Mouse (Mus musculus) midbrain, embryonic 14.5 days (tissue): ENCODE data around the gene Map3k12. TPM values are rescaled to one million over a fixed set of nuclear protein-coding genes. Genes with fewer than 3 reads are reported as not detected.
A peak's percentile ranks its signal among the peaks of the same experiment; 100 is the strongest.

ENCODE experiments used
- ATAC-seq: fragments of 200-750 bp; cut with Nextera tagmentation; 2 replicates; pipeline ENCODE4 v1.8.0; 2017; ENCODE audit warnings: moderate number of reproducible peaks, moderate library complexity; ENCODE audit not compliant: low FRiP score, low TSS enrichment
- DNase-seq: peaks from one replicate; pipeline ENCODE4 v3.0.0-alpha.2; 2015
- H3K27ac ChIP-seq: fragments of 300-500 bp; sonication (generic); replicated peaks from 2 replicates; pipeline ENCODE4 v1.5.1; 2014; ENCODE audit warnings: mild to moderate bottlenecking, low read depth, low read length, moderate library complexity
- H3K27me3 ChIP-seq: fragments of 300-500 bp; sonication (generic); 2 replicates; pipeline ENCODE4 v1.6.1; 2014; ENCODE audit warnings: low read length, control low read depth, mixed read lengths; ENCODE audit not compliant: control insufficient read depth, insufficient read depth
- H3K36me3 ChIP-seq: fragments of 300-500 bp; sonication (generic); 2 replicates; pipeline ENCODE4 v1.6.1; 2014; ENCODE audit warnings: low read length, control low read depth; ENCODE audit not compliant: control insufficient read depth, insufficient read depth
- H3K4me1 ChIP-seq: fragments of 300-500 bp; sonication (generic); 2 replicates; pipeline ENCODE4 v1.6.1; 2014; ENCODE audit warnings: mild to moderate bottlenecking, antibody characterized with exemption, low read length, control low read depth; ENCODE audit not compliant: control insufficient read depth, insufficient read depth
- H3K4me2 ChIP-seq: fragments of 300-500 bp; sonication (generic); 2 replicates; pipeline ENCODE4 v1.6.1; 2014; ENCODE audit warnings: mild to moderate bottlenecking, low read length, moderate library complexity
- H3K4me3 ChIP-seq: fragments of 300-500 bp; sonication (generic); replicated peaks from 2 replicates; pipeline ENCODE4 v1.5.1; 2014; ENCODE audit warnings: low read depth, low read length
- H3K9ac ChIP-seq: fragments of 300-500 bp; sonication (generic); replicated peaks from 2 replicates; pipeline ENCODE4 v1.6.1; 2014; ENCODE audit warnings: mild to moderate bottlenecking, low read length, moderate library complexity
- H3K9me3 ChIP-seq: fragments of 300-500 bp; sonication (generic); 2 replicates; pipeline ENCODE4 v1.6.1; 2016; ENCODE audit warnings: low read length, control low read depth, mixed read lengths; ENCODE audit not compliant: control insufficient read depth
- WGBS: fragments of 180-500 bp; shearing (Covaris S2); extraction: QIAGEN DNeasy Blood & Tissue Kit; methylation state at CpG from one replicate; pipeline ENCODE4 v1.1.7; 2014; 5-methylcytosine and 5-hydroxymethylcytosine counted together
- polyA plus RNA-seq: library from polyadenylated mRNA; unstranded; fragments of >200 nt; fragmentation: Nextera tagmentation; extraction: Ambion mirVana; gene quantifications from 2 replicates; pipeline ENCODE4 v1.2.1, GENCODE M21; 2014

Map3k12 gene
- polyA plus RNA-seq, 1 experiment from 2014 or later: 44.2 TPM

DNA sequence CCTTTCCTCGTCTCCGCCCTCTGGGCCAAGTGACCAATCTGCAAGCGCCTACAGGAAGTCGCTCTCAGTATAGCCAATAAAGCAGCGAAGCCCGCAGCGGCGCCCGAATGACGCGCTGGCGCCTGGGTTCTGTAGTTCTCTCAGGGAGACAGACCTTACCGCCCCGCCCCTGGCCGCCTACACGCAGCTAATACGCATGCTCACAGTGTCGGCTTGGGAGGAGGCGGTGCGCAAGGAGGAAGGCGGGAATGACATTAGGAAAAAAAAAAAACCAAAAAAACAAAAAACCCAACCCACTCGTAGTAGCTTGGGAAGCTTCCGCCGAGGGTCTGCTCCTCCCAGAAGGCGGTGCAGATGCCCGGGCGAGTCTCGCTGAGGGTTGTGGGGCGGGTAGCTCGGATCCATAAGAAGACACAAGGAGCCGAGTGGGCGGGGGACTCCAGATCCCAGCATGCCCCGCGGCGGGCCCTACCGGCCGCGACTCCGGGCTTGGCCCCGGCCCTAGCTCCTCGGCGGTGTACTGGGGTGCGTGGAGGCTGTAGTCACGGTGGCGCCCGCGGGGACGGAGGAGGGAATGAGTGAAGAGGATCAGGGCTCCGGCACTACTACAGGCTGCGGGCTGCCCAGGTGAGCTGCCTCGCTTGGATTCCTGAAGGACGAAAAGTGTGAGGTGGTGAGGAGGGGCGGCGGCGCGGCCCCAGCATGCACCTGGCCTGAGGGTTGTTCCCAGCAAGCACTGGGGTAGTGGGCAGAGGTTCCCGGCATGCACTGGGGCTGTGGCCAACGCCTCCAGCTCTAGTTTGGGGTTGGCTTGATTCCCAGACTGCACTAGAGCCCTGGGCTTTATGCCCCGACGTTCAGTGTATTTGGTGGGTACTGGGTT is 1.4 kb upstream of the Map3k12 start, which contains the start of gene Tarbp2:
TSS of gene Tarbp2 (plus strand) at position 217 of the 883 bp plus-strand sequence.
- DNase-seq: peak; percentile 100
- Histone ChIP-seq H3K4me3 (peak within 1 kb of the TSS; percentile 69), H3K4me2 (peak within 1 kb of the TSS; percentile 65), H3K27ac (peak within 1 kb of the TSS; percentile 99), H3K9ac (peak within 1 kb of the TSS; percentile 91), H3K36me3 (peaks cover 15% of the 10 kb centered on the region), H3K27me3 (no peaks in the 10 kb centered on the region), H3K4me1 (peaks cover 32% of the 10 kb centered on the region), H3K9me3 (no peaks in the 10 kb centered on the region)
- under 1% methylated on average over 60 of the region's 60 CpGs for whole genome bisulfite sequencing
- ATAC-seq: peak; percentile 91

DNA sequence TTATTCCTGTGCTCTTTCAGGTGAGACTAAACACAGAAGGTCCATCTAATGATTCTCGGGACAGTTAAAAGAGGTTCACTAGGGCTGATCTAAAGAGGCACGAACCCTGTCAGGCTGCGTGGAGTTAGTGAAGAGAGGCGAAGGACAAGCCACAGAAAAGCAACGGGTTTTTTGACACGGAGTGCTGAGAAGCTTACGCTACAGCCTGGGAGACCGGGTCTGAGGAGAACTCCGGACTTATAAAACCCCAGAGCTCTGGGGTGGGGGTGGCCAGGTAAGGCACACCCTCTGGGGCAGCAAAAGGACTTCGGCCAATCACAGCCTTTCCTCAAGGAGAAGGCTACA is 739 bp upstream of the Map3k12 start:
- under 1% methylated on average over 10 of the region's 10 CpGs for WGBS
- Histone ChIP-seq H3K4me2 (peak overlapping the region; percentile 65), H3K27me3 (no peaks in the 10 kb centered on the region), H3K4me1 (peaks cover 38% of the 10 kb centered on the region), H3K4me3 (peak overlapping the region; percentile 69), H3K27ac (peak overlapping the region; percentile 99), H3K36me3 (peaks cover 13% of the 10 kb centered on the region), H3K9me3 (no peaks in the 10 kb centered on the region), H3K9ac (peak overlapping the region; percentile 91)
- DNase-seq: no peak
- ATAC-seq: no peak

DNA sequence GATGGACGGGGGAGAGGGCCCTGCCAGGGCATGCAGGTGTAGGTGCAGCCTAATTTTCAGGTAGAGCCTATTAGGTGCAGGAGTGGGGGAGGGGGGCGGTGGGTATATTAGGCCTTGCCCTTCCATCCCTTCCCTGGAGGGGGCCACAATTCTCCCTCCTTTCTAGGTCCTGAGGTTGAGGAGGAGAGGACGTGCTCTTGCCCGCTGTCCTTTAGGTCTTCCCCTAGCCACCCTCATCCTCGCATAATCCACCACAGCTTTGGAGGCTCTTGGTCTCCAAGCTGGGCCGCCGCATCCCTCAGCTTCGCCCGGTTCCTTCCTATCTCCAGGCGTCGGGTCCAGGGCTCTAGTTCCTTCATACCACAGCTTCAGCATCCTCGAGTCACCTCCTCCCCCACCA is 571 bp downstream of the Map3k12 start:
- no peaks in the 10 kb centered on the region for H3K27me3 ChIP-seq
- H3K9me3 ChIP-seq: no peaks in the 10 kb centered on the region
- peaks cover under 1% of the 10 kb centered on the region for H3K36me3 ChIP-seq
- peak overlapping the region; percentile 65 for H3K4me2 ChIP-seq
- peak overlapping the region; percentile 99 for H3K27ac ChIP-seq
- ATAC-seq (no peak), DNase-seq (peak; percentile 64)
- H3K9ac ChIP-seq: peak overlapping the region; percentile 91
- WGBS: under 1% methylated on average over 11 of the region's 12 CpGs
- H3K4me3 ChIP-seq: peak overlapping the region; percentile 69
- H3K4me1 ChIP-seq: peaks cover 51% of the 10 kb centered on the region

DNA sequence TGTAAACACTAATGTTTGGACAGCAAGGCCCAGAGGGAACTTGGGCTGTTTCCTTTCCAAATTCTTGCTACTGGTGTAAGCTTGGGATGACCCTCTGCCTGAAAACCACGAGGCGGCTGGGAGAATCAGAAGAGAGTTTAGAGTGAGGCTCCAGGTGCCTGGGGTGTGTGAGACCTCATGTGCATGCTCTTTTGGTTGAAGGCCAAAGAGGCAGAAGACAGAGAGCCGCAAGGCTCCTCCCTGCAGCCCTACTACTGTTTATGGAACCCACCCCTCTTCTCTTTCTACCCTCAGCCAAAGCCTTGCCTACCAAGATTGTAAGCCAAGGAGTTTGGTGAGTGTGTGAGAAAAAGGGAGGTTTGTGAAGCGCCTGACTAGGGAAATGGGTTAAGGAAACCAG is 1.1 kb downstream of the Map3k12 start:
- Histone ChIP-seq H3K4me2 (peak overlapping the region; percentile 65), H3K27ac (peak overlapping the region; percentile 99), H3K4me3 (peak overlapping the region; percentile 69), H3K9me3 (no peaks in the 10 kb centered on the region), H3K27me3 (no peaks in the 10 kb centered on the region), H3K36me3 (no peaks in the 10 kb centered on the region), H3K9ac (peak overlapping the region; percentile 91), H3K4me1 (peaks cover 56% of the 10 kb centered on the region)
- no peak for DNase-seq
- 42% methylated on average over 4 of the region's 4 CpGs for WGBS
- no peak for ATAC-seq

DNA sequence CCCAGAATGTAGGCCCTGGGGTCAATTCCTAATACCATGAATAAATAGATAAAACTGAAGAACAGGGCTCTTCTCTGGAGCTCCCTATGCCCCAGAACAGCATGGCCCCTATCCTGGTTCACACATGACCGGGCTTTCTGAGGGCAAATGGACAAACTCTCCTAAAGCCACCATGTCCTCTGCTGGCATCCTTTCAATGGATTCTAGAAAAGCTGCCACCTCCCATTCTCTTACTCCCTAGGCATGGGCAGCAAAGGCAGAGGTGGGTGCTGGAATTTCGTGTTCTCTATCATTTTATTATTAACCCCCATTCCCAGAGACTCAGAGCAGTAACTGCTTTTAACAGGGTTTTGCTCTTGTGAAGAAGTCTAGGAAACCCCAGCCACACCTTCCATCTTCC is 1.6 kb downstream of the Map3k12 start:
- WGBS: 91% methylated on average over 2 of the region's 2 CpGs
- Histone ChIP-seq H3K36me3 (no peaks in the 10 kb centered on the region), H3K4me3 (peak overlapping the region; percentile 69), H3K4me2 (peak overlapping the region; percentile 65), H3K9me3 (no peaks in the 10 kb centered on the region), H3K27ac (no peak overlapping the region), H3K4me1 (peaks cover 57% of the 10 kb centered on the region), H3K27me3 (no peaks in the 10 kb centered on the region), H3K9ac (no peak overlapping the region)
- ATAC-seq (no peak), DNase-seq (no peak)

DNA sequence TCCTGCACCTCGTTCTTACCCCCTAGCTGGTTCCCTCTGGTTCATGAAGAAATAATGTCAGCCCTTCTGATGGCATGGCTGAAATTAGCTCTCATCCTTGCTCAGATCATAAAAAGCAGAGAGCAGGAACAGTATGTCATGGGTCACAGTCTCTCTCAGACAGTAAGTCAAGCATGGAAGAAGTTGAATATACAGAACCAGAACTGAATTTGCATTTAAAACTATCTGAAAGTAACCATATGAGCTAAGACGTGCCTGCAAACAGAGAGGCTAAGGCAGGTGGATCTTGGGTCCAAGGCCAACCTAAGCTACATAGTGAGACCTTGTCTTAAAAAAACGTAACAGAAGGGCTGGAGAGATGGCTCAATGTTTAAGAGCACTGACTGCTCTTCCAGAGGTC is 3.9 kb downstream of the Map3k12 start:
- no peak overlapping the region; the same call in 1 of the 2 replicates for H3K9ac ChIP-seq
- peaks cover 61% of the 10 kb centered on the region for H3K4me1 ChIP-seq
- 79% methylated on average over 3 of the region's 3 CpGs for WGBS
- H3K4me2 ChIP-seq: no peak overlapping the region; the same call in 1 of the 2 replicates
- ATAC-seq (no peak), DNase-seq (no peak)
- H3K9me3 ChIP-seq: no peaks in the 10 kb centered on the region
- peak overlapping the region; percentile 91 for H3K27ac ChIP-seq
- no peak overlapping the region for H3K4me3 ChIP-seq
- H3K27me3 ChIP-seq: no peaks in the 10 kb centered on the region
- peaks cover 9% of the 10 kb centered on the region for H3K36me3 ChIP-seq

DNA sequence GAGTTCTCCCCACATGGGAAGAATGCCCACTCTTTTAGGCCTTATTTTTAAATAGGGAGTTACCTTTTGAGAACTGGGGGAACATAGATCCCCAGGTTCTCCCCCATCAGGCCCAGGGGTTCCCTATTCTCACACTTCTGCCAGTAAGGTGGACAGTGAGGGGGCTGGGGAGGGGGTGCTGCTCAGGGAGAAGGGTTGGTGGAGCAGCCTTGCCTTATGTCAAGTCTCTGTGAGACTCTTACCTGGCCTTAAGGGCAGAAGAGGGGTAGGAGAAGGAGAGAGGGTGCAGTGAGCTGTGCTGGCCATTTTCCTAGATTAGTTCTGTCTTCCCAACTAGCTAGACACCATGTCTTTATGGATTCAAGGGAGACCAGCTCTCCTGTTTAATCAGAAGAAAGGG is 4.4 kb downstream of the Map3k12 start:
- peak overlapping the region; percentile 80 for H3K4me2 ChIP-seq
- peak overlapping the region; percentile 6; the same call in 1 of the 2 replicates for H3K9ac ChIP-seq
- H3K36me3 ChIP-seq: peaks cover 14% of the 10 kb centered on the region
- peak overlapping the region; percentile 91 for H3K27ac ChIP-seq
- DNase-seq (no peak), ATAC-seq (no peak)
- H3K4me1 ChIP-seq: peaks cover 61% of the 10 kb centered on the region
- H3K9me3 ChIP-seq: no peaks in the 10 kb centered on the region
- H3K27me3 ChIP-seq: no peaks in the 10 kb centered on the region
- H3K4me3 ChIP-seq: no peak overlapping the region

DNA sequence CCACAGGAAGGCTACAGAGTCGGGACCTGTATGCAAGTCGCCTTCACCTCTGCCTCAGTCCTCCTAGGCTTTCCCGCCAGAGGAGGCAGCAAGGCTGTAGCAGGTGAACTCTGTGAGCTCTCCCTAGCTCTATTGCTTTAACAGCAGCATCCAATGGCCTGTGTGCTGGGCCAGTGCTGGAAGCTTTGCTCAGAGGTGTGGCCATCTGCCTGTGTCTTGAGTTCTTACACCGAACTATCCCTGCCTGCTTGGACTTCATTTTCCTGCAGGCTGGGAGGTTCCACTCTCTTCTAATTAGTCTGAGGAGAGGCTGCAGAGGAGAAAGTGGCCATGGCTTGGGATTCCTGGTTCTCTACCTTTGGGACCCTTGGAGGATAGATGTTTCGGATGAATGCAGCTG is 4.9 kb downstream of the Map3k12 start:
- H3K4me3 ChIP-seq: no peak overlapping the region

More for the DNA sequence above, 4.9 kb downstream of the Map3k12 start:
- no peaks in the 10 kb centered on the region for H3K27me3 ChIP-seq
- 11% methylated on average over 5 of the region's 5 CpGs for WGBS
- peaks cover 16% of the 10 kb centered on the region for H3K36me3 ChIP-seq
- H3K4me1 ChIP-seq: peaks cover 61% of the 10 kb centered on the region
- peak overlapping the region; percentile 91 for H3K27ac ChIP-seq
- H3K9me3 ChIP-seq: no peaks in the 10 kb centered on the region
- H3K9ac ChIP-seq: peak overlapping the region; percentile 6; the same call in 1 of the 2 replicates
- H3K4me2 ChIP-seq: peak overlapping the region; percentile 80
- ATAC-seq (no peak), DNase-seq (no peak)
